Mouse (Mus musculus): ENCODE measurements at regions not wholly inside any gene's neighbourhood (a gene's known extent, or its start where the extent isn't known, plus 50 kb on each side); places are given as distances from the start of the nearest gene placed in this dataset.

DNA sequence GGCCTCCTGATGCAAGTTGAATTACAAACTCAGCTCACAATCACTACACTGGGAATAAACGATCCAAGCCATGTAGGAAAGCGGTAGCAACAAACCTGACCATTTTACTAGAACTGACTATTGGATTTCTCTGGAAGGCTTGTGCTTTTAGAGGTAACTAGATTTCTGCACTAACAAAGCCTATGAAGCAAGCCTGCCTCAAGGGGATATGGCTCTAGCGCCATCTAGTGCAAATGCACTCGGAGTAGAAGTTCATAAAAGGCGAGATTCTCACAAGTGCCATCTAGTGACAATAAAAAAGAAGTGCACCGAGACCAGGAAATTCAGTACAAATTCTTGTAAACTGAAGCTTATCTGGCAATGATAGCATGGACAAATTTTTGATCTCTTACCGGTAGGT is 364.9 kb upstream of the Fmr1 start:
- peak in 1 of 2 experiments; percentile 4 for DNase-seq

All from thymus, postnatal 36 days (tissue).